Mouse (Mus musculus): ENCODE measurements at regions not wholly inside any gene's neighbourhood (a gene's known extent, or its start where the extent isn't known, plus 50 kb on each side); places are given as distances from the start of the nearest gene placed in this dataset.

- TF ChIP-seq CTCF (IDR thresholded peaks at IDR 0.05; ENCODE audit: low read depth, low read length) (no peak), POLR2A (IDR thresholded peaks at IDR 0.05; ENCODE audit: extremely low read depth, insufficient read depth, low read length) (no peak)
Measured at GRCm38 (mm10) chr16:87263571-87263970, 90.4 kb upstream of the N6amt1 start.

Measured in liver, adult 2 months (tissue).